Mouse (Mus musculus): ENCODE results near the gene Slamf9. TPM values are rescaled to one million over a fixed set of nuclear protein-coding genes. Genes with fewer than 3 reads are reported as not detected.

Slamf9 gene
- total RNA-seq (2012; rRNA removed) (17.0 and 30.9 TPM in 2 replicates), total RNA-seq (2014; rRNA removed) (30.1 and 32.6 TPM in 2 replicates), polyA plus RNA-seq (2012; ENCODE audit: insufficient read length, low read depth) (28.3 and 30.3 TPM in 2 replicates)

- H3K27me3 ChIP-seq (replicated peaks), result no peaks in the 10 kb centered on the region
- peak within 1 kb of the TSS; percentile 87 for H3K9ac ChIP-seq (ENCODE audit: insufficient read depth, low read depth)
- peaks cover 0 to 33% of the 10 kb centered on the region in 2 experiments for H3K36me3 ChIP-seq (replicated peaks in 1 of 2; ENCODE audit: control insufficient read depth in 1 of 2, insufficient read depth in 1 of 2, low read length in 1 of 2)
- DNase-seq (ENCODE audit: extremely low read depth), result peak; percentile 90
- H3K27ac ChIP-seq (ENCODE audit: insufficient read depth, low read depth), result peak within 1 kb of the TSS; percentile 51
- H3K4me2 ChIP-seq (ENCODE audit: insufficient read depth, low read depth, poor library complexity, severe bottlenecking), result peak within 1 kb of the TSS; percentile 98
- peaks cover 25 to 42% of the 10 kb centered on the region in 2 experiments for H3K4me1 ChIP-seq (ENCODE audit: control insufficient read depth in 1 of 2, insufficient read depth in 2 of 2)
- peaks cover 4% of the 10 kb centered on the region for H3K9me3 ChIP-seq (replicated peaks; ENCODE audit: low read length)
- TF ChIP-seq MAZ (IDR thresholded peaks at IDR 0.05; ENCODE audit: low read depth, low read length), result peak; percentile 73
- TF ChIP-seq MYC (IDR thresholded peaks at IDR 0.05; ENCODE audit: low read depth, low read length), result peak; percentile 91
- no peak for TF ChIP-seq UBTF (IDR thresholded peaks at IDR 0.05; ENCODE audit: low read depth, low read length)
- TF ChIP-seq BHLHE40 (IDR thresholded peaks at IDR 0.05; ENCODE audit: low read depth, low read length), result peak; percentile 96
- TF ChIP-seq ZKSCAN1 (IDR thresholded peaks at IDR 0.05; ENCODE audit: borderline replicate concordance, low read depth, low read length), result no peak
- no peak; the same call in 1 of the 2 replicates for TF ChIP-seq MEF2A (IDR thresholded peaks at IDR 0.05; ENCODE audit: borderline replicate concordance, low read depth, low read length)
- TF ChIP-seq POLR2A (IDR thresholded peaks at IDR 0.05; ENCODE audit: low read depth, low read length), result peak; percentile 45; the same call in 1 of the 2 replicates
- no peak for TF ChIP-seq PAX5 (IDR thresholded peaks at IDR 0.05; ENCODE audit: low read length)
- TF ChIP-seq ZNF384 (IDR thresholded peaks at IDR 0.05; ENCODE audit: low read depth, low read length), result no peak
- peak; percentile 83 for TF ChIP-seq EP300 (IDR thresholded peaks at IDR 0.05; ENCODE audit: low read length)
- TF ChIP-seq TCF12 (IDR thresholded peaks at IDR 0.05; ENCODE audit: low read depth, low read length), result peak; percentile 76
- TF ChIP-seq MAFK (IDR thresholded peaks at IDR 0.05; ENCODE audit: insufficient replicate concordance, low read length), result no peak
- TF ChIP-seq HCFC1 (IDR thresholded peaks at IDR 0.05; ENCODE audit: low read depth, low read length), result peak; percentile 44; the same call in 1 of the 2 replicates
- TF ChIP-seq RAD21 (IDR thresholded peaks at IDR 0.05; ENCODE audit: low read depth, low read length), result no peak
- no peak for TF ChIP-seq SMC3 (IDR thresholded peaks at IDR 0.05; ENCODE audit: low read depth, low read length)
- TF ChIP-seq MXI1 (IDR thresholded peaks at IDR 0.05; ENCODE audit: low read depth, low read length), result peak; percentile 61; the same call in 1 of the 2 replicates
- TF ChIP-seq JUN (IDR thresholded peaks at IDR 0.05; ENCODE audit: insufficient read depth, low read depth, low read length), result peak; percentile 63
- TF ChIP-seq MAX (IDR thresholded peaks at IDR 0.05; ENCODE audit: low read length), result peak; percentile 73
- no peak for TF ChIP-seq E2F4 (IDR thresholded peaks at IDR 0.05; ENCODE audit: insufficient replicate concordance, low read depth, low read length)
- TF ChIP-seq GABPA (IDR thresholded peaks at IDR 0.05; ENCODE audit: insufficient replicate concordance, low read depth, low read length), result no peak
- no peak for TF ChIP-seq CTCF (conservative IDR thresholded peaks at IDR 0.05 in 1 of 2, IDR thresholded peaks at IDR 0.05 in 1 of 2; ENCODE audit: low read depth in 2 of 2, low read length in 2 of 2)
- TF ChIP-seq ETS1 (conservative IDR thresholded peaks at IDR 0.05; ENCODE audit: low read depth, low read length), result peak; percentile 89
- TF ChIP-seq ZMIZ1 (IDR thresholded peaks at IDR 0.05; ENCODE audit: low read depth, low read length), result no peak
- TF ChIP-seq CHD1 (IDR thresholded peaks at IDR 0.05; ENCODE audit: low read depth, low read length), result no peak
- no peak; the same call in 1 of the 2 replicates for TF ChIP-seq SIN3A (IDR thresholded peaks at IDR 0.05; ENCODE audit: low read length)
- TF ChIP-seq ZC3H11A (IDR thresholded peaks at IDR 0.05; ENCODE audit: low read depth, low read length), result no peak
- TF ChIP-seq CHD2 (IDR thresholded peaks at IDR 0.05; ENCODE audit: low read length), result peak; percentile 88
- TF ChIP-seq KAT2A (IDR thresholded peaks at IDR 0.05; ENCODE audit: insufficient replicate concordance, low read length), result no peak
- TF ChIP-seq NRF1 (IDR thresholded peaks at IDR 0.05; ENCODE audit: low read depth, low read length), result no peak
- no peak for TF ChIP-seq USF2 (conservative IDR thresholded peaks at IDR 0.05; ENCODE audit: low read depth, low read length)
- no peak for TF ChIP-seq POLR2AphosphoS2 (IDR thresholded peaks at IDR 0.05; ENCODE audit: low read depth, low read length)
- TF ChIP-seq RCOR1 (conservative IDR thresholded peaks at IDR 0.05; ENCODE audit: low read depth, low read length), result peak; percentile 49; the same call in 1 of the 2 replicates
- peak; percentile 67 for TF ChIP-seq JUND (conservative IDR thresholded peaks at IDR 0.05; ENCODE audit: low read depth, low read length)
- TF ChIP-seq NELFE (IDR thresholded peaks at IDR 0.05; ENCODE audit: low read depth, low read length), result peak; percentile 51; the same call in 1 of the 2 replicates
- peak; percentile 40; the same call in 1 of the 2 replicates for TF ChIP-seq ELF1 (IDR thresholded peaks at IDR 0.05; ENCODE audit: low read depth, low read length)
- TF ChIP-seq IRF4 (IDR thresholded peaks at IDR 0.05; ENCODE audit: low read depth, low read length), result peak; percentile 86; the same call in 1 of the 2 replicates
- TF ChIP-seq TBP (conservative IDR thresholded peaks at IDR 0.05; ENCODE audit: low read depth, low read length), result peak; percentile 63
- no peak for TF ChIP-seq USF1 (IDR thresholded peaks at IDR 0.05; ENCODE audit: low read depth, low read length)
- dilution Hi-C loops (cut with MboI; ENCODE audit: extremely low pct_ligation_motif_present, extremely low pct_unique_long_range_greater_than_20kb, low sequenced_read_pairs), result no loop called here
- H3K79me2 ChIP-seq (replicated peaks; ENCODE audit: control insufficient read depth, extremely low read depth, insufficient read depth, poor library complexity, severe bottlenecking), result no peaks in the 10 kb centered on the region
- H3K4me3 ChIP-seq (replicated peaks in 1 of 3; ENCODE audit: low read depth in 2 of 3, low read length in 2 of 3, poor library complexity in 1 of 3), result peak within 1 kb of the TSS; percentile 46 to 67 (median 59)
- in situ Hi-C loops (cut with MboI; ENCODE audit: low pct_ligation_motif_present, low pct_unique_long_range_greater_than_20kb, low sequenced_read_pairs), result no loop called here
Measured at GRCm38 (mm10) chr1:172475054-172475741, at the start of gene Slamf9. Gene Slamf9 (plus strand): TSS chr1:172475358.
